Mouse (Mus musculus) left cerebral cortex, postnatal 25 days (tissue): Measurements from ENCODE around the gene Wdr27. TPM values are rescaled to one million over a fixed set of nuclear protein-coding genes. Genes with fewer than 3 reads are reported as not detected.

Experiments
- DNase-seq, 2 experiments: peaks; one replicate each; pipeline ENCODE4 v3.0.0; 2022; ENCODE audit warnings: low spot score in 2 of 2, mixed read lengths in 1 of 2
- intact Hi-C: fragments of 180-260 bp; cut with DNase I; formaldehyde crosslinking; loops from one replicate; pipeline ENCODE4 v1.15.1; 2025
- total RNA-seq, 2 experiments: library from RNA; stranded (reverse); gene quantifications; 2 replicates each; pipeline ENCODE4 v1.2.3; 2021

The Wdr27 gene
- total RNA-seq, 2 experiments from 2014 or later, result 4.6 to 4.8 TPM

- DNase-seq, result no peak
- intact Hi-C loops, result no loop called here
Observed at GRCm38 (mm10) chr17:14886933-14887332, 56.0 kb downstream of the Wdr27 start.

DNA sequence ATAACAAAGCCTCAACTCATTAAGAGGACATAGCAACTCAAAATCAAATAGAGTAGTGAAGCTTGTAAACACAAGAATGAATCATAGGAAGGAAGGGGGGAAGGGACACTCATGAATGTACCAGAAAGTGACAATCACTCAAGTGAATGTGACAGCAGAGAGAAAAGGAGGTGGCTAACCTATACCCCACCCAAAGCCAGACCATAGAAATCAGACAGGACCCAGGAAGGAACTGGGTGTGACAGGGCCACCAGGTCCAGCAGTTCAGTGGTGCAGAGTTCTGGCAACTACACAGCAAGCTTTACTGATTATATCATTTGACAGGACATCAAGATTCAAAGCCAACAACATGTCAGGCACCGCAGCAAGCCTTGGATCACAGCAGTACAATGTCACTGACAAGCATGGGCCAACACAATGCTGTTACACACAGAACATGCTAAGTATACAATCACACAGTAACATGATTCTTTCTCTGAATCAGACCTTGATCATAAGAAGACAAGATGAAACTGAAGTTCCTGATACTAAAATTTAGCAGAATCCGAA, 68.2 kb downstream of the Wdr27 start:
- no peak for DNase-seq
- intact Hi-C loops, result no loop called here

DNA sequence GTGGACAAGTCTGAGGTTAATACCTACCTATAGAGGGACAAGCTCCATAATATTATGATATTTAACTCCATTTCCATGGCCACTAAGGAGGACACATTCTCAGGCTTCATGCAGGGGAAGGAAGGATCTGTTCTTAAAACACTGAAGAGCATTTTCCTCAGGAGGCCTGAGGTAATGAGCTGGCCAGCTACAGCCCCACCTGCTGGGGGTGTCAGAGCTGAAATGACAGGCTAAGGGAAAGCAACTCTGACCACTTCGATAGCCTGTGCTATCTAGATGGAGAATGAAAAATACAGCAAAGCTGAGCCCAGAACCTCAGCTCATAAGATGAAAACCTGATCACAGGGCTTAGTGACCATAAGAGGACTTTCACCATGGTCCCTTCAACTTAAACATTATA, 82.7 kb downstream of the Wdr27 start:
- intact Hi-C loops, result no loop called here
- no peak for DNase-seq

GRCm38 (mm10) chr17:14847709-14848108, 95.2 kb downstream of the Wdr27 start:
- DNase-seq, result no peak
- intact Hi-C loops, result no loop called here

GRCm38 (mm10) chr17:14846880-14847279, 96.1 kb downstream of the Wdr27 start:
- DNase-seq, result no peak
- intact Hi-C loops, result no loop called here

DNA sequence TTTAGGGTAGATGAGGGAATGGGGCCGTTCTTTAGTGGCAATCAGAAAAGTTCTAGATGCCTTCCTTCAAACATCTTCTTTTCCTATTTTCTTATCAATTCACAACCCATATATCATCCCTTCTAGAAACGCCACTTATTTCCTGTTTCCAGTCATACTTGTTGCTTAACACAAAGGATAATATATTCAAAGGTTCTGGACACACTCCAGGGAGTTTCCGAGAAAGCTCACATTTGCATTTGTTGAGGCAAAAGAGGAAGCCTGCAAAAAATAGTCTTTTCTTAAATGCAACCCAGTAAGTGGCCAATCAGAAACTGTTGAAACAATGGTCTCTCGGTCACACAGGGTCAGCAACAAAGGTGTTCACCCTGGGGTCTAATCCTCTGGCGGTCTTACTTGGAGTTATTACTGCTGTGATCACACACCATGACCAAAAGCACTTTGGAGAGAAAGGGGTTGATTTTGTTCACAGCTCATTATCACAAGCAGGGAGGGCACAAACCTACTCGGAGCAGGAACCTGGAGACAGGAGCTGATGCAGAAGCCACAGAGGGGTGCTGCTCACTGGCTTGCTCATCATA, 116.2 kb downstream of the Wdr27 start:
- peak in 1 of 2 experiments; percentile 76 for DNase-seq
- intact Hi-C loops, result no loop called here

DNA sequence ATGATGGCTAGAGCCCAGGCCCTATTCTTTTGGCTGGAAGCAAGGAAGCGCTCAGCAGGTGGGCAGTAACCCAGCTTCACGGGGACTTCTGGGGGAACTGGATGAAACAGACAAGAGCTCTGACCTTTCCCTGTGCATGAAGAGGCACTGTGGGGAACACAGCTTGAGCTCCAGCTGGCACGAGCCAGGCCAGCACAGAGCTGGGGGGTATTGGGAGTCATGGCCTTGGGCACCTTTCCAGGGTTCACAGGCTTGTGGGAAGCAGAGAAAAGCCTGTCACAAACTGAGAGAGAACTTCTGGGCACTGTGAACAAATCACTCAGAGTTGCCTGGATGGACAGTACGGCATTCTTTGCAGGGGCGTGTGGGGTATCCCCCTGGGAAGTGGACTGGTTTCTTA, 118.0 kb downstream of the Wdr27 start:
- peak in 1 of 2 experiments; percentile 7 for DNase-seq
- intact Hi-C loops, result no loop called here

DNA sequence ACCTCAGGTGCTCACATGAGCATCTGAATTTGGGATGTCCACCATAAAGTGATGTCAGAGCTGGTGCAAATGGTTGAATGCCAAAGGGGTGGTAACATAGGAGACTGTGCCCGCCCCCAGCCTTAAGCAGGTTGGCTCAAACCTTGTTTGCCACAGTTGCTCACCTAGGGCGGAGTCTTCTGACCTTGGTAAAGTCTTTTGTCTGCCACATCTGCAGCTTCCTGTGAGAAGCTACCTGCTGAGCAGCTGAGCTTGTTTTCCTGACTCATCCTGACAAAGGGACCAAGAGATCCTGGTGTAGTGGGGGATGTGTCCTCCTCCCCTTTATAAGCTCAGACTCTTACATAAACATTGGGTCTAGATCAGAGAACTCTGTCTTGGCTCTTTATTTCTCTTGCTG, 125.0 kb downstream of the Wdr27 start:
- DNase-seq, result no peak
- intact Hi-C loops, result no loop called here

DNA sequence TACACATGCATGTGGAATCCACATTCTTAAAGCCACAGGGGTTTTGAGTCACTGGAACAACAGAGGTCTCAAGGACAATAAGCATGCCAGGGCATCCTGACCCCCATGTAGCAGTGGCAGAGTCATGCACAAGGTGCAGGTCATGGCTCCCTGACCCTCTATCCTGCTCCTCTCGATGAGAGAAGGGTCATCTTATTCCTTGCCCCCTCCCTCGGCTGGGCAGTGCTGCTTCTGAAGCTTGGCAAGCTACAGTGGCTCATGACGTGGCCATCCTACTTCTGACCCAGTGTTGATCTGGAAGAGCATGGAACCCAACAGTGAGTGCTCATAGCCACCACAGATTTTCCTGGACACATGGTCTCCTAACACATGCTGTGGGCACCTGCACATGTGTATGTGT, 126.9 kb downstream of the Wdr27 start:
- intact Hi-C loops, result no loop called here
- no peak for DNase-seq

- intact Hi-C loops, result no loop called here
Observed at GRCm38 (mm10) chr17:14815304-14815703, 127.7 kb downstream of the Wdr27 start.

GRCm38 (mm10) chr17:14812631-14813030, 130.3 kb downstream of the Wdr27 start:
- no peak for DNase-seq
- intact Hi-C loops, result no loop called here

More at GRCm38 (mm10) chr17:14815304-14815703, 127.7 kb downstream of the Wdr27 start:
- DNase-seq, result no peak

DNA sequence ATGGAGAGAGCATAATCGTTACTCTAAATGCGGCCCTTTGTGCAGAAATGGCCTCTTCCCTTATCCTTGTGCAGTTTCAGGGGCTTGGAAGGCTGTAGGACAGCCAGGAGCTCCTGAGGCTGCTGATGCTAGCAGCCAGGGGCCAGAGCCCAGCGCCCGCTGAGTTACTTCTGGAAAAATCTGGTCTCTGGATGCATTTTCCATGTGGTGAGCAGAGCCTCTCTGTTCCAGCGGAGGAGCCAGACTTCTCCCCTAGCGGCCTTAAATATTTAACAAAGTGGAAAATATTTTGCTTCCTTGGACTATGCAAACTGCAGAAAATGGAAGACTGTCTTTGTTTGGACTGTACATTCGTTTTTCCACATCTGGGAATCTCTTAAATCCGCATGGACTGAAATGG, 130.9 kb downstream of the Wdr27 start:
- intact Hi-C loops, result no loop called here
- DNase-seq, result no peak

- DNase-seq, result no peak
- intact Hi-C loops, result no loop called here
Observed at GRCm38 (mm10) chr17:14806808-14807207, 136.2 kb downstream of the Wdr27 start.

GRCm38 (mm10) chr17:14799243-14799642, 143.7 kb downstream of the Wdr27 start:
- intact Hi-C loops, result no loop called here
- DNase-seq, result no peak

DNA sequence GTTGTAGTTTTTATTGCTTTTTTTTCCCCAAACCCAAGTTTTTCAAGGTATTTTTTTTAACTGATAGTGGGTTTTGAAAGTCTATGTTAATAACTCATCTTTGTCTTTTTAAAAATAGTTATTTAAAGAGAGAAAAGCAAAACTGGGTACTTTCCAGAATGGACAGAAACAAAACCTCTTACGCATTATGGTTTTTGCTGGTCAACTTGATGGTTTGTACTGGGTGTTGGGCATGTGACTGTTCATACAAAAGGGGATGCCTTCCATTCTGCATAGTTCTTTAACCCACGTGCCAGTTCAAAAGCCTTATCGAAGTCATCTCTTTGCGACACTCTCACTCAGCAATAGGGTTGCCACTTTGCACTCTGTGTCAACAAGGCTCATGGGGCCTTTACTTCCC, 147.9 kb downstream of the Wdr27 start:
- intact Hi-C loops, result no loop called here
- DNase-seq, result no peak

DNA sequence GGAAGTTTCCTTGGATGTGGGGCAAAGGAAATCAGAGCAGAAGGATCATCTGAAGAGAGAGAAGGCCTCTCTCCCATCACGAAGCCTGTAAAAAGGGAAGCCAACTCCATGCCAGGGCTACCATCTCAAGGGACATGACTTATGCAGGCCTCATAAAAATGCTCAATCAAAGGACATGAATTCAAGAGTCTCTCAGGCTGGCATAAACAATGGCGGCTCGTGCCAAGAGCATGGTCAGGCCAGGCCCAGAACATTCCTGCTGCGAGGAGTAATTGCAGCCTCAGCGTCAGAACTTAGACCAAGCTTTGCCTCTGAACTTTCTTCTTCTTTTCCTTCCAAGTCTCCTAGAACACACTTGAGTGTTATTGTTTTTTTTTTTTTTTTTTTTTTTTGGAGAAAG, 163.6 kb downstream of the Wdr27 start:
- DNase-seq, result no peak
- intact Hi-C loops, result no loop called here

DNA sequence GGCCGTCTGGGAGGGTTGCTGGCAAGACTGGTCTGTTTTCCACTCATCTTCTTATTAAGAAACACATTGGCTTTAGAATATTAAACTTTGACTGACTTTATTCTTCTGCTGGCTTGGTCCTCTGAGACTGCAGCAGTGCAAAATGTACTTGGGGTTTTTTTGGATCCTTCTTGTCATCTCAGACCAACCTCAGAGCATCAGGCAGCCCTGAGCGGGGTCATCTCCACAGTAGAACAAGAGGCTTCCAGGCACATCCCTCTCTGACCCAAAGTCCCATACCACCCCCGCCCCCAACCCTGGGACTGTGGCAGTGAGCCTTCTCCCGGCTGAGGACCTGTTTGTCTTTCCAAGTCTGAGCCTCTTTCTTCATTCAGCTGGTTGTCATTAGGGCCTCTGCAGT, 171.6 kb downstream of the Wdr27 start:
- intact Hi-C loops, result no loop called here

GRCm38 (mm10) chr17:14770377-14770776, 172.6 kb downstream of the Wdr27 start:
- no peak for DNase-seq
- intact Hi-C loops, result no loop called here

More for the DNA sequence above, 171.6 kb downstream of the Wdr27 start:
- DNase-seq, result no peak
